Comparison of ENCODE assay signal across 7 mouse cellular contexts in genomic region chr14:26531410-26532313, GRCm38 (mm10). TPM values are rescaled to one million over a fixed set of nuclear protein-coding genes. Genes with fewer than 3 reads are reported as not detected.
A peak's percentile ranks its signal among the peaks of the same experiment; 100 is the strongest.
DNase-seq lines count a peak whose midpoint lies in the region; ATAC-seq and TF ChIP-seq lines count a peak whose summit lies in the region.

No protein-coding gene starts in this region.

- WGBS in limb, embryonic 12.5 days = 79% methylated on average over 10 of the region's 10 CpGs
- 85% methylated on average over 10 of the region's 10 CpGs for WGBS in limb, embryonic 10.5 days
- whole genome bisulfite sequencing in heart, postnatal 0 days = 72% methylated on average over 10 of the region's 10 CpGs

- 0 out of 2 replicates have a peak, but pooled peaks cover 9% of the 10 kb centered on the region for H3K36me3 ChIP-seq in limb, embryonic 12.5 days
- peaks cover 28% of the 10 kb centered on the region for H3K36me3 ChIP-seq in limb, embryonic 10.5 days
- 0 out of 2 replicates have a peak, but pooled peaks cover 3% of the 10 kb centered on the region for H3K36me3 ChIP-seq in heart, postnatal 0 days (replicated peaks; ENCODE audit: control insufficient read depth, insufficient read depth, low read length)
- no peaks in the 10 kb centered on the region for H3K36me3 ChIP-seq in myocyte (ENCODE audit: control insufficient read depth, insufficient read depth)

- H3K9me3 ChIP-seq in limb, embryonic 12.5 days = no peaks in the 10 kb centered on the region
- no peaks in the 10 kb centered on the region for H3K9me3 ChIP-seq in limb, embryonic 10.5 days (replicated peaks)
- H3K9me3 ChIP-seq in heart, postnatal 0 days (replicated peaks; ENCODE audit: control insufficient read depth, low read length) = no peaks in the 10 kb centered on the region

- H3K79me2 ChIP-seq in myocyte (ENCODE audit: control insufficient read depth, insufficient read depth) = peaks cover 71% of the 10 kb centered on the region

- no peak for DNase-seq in limb, embryonic 10.5 days (ENCODE audit: low spot score)
- DNase-seq in heart, postnatal 0 days (ENCODE audit: low spot score) = no peak
- no peak for DNase-seq in adrenal gland, postnatal 4 days (ENCODE audit: low spot score in 2 of 2)

- no peak for TF ChIP-seq POLR2A in myocyte (IDR thresholded peaks at IDR 0.05; ENCODE audit: insufficient read length, low read depth)

- peak overlapping the region; percentile 27 for H3K4me2 ChIP-seq in limb, embryonic 12.5 days
- H3K4me2 ChIP-seq in heart, postnatal 0 days (ENCODE audit: low read depth, low read length) = peak overlapping the region; percentile 22; the same call in 1 of the 2 replicates
- peak overlapping the region; percentile 96 for H3K4me2 ChIP-seq in myocyte (ENCODE audit: low read depth)

- no peak for TF ChIP-seq CTCF in heart, postnatal 0 days (IDR thresholded peaks at IDR 0.05; ENCODE audit: low read depth)

- no peak for ATAC-seq in limb, embryonic 12.5 days (ENCODE audit: insufficient number of reproducible peaks, insufficient read depth, low FRiP score, low TSS enrichment, low read depth)
- no peak for ATAC-seq in heart, postnatal 0 days (ENCODE audit: insufficient read depth, low read depth)
- no peak for ATAC-seq in monocyte, adult 5-6 weeks (replicated peaks; ENCODE audit: insufficient number of reproducible peaks, low FRiP score, low TSS enrichment, poor library complexity, severe bottlenecking)

- H3ac ChIP-seq in myocyte (ENCODE audit: control insufficient read depth, insufficient read length) = no peak overlapping the region

- H3K4me3 ChIP-seq in limb, embryonic 12.5 days (replicated peaks) = no peak overlapping the region
- no peak overlapping the region for H3K4me3 ChIP-seq in limb, embryonic 10.5 days
- H3K4me3 ChIP-seq in brown adipose tissue, adult 24 weeks (ENCODE audit: insufficient read depth, low read depth, low read length) = peak overlapping the region; percentile 26; the same call in 1 of the 2 replicates
- no peak overlapping the region for H3K4me3 ChIP-seq in heart, postnatal 0 days (ENCODE audit: low read depth, low read length)
- H3K4me3 ChIP-seq in myocyte = peak overlapping the region; percentile 48

- peaks cover 25% of the 10 kb centered on the region for H3K4me1 ChIP-seq in limb, embryonic 12.5 days (replicated peaks)
- peaks cover 24% of the 10 kb centered on the region for H3K4me1 ChIP-seq in limb, embryonic 10.5 days
- H3K4me1 ChIP-seq in brown adipose tissue, adult 24 weeks (ENCODE audit: control insufficient read depth, insufficient read depth, insufficient read length, low read length) = peaks cover 19% of the 10 kb centered on the region
- H3K4me1 ChIP-seq in heart, postnatal 0 days (ENCODE audit: control insufficient read depth, insufficient read depth) = peaks cover 36% of the 10 kb centered on the region

- H3K27ac ChIP-seq in limb, embryonic 12.5 days = no peak overlapping the region
- H3K27ac ChIP-seq in limb, embryonic 10.5 days = no peak overlapping the region
- H3K27ac ChIP-seq in brown adipose tissue, adult 24 weeks (replicated peaks; ENCODE audit: low read depth, low read length) = peak overlapping the region; percentile 18
- no peak overlapping the region for H3K27ac ChIP-seq in heart, postnatal 0 days (ENCODE audit: low read depth)

- H3K9ac ChIP-seq in limb, embryonic 12.5 days (replicated peaks) = no peak overlapping the region
- no peak overlapping the region for H3K9ac ChIP-seq in heart, postnatal 0 days (replicated peaks; ENCODE audit: low read depth, low read length)

- H3K27me3 ChIP-seq in limb, embryonic 12.5 days = no peaks in the 10 kb centered on the region
- H3K27me3 ChIP-seq in limb, embryonic 10.5 days (ENCODE audit: low read depth, poor library complexity, severe bottlenecking) = no peaks in the 10 kb centered on the region
- no peaks in the 10 kb centered on the region for H3K27me3 ChIP-seq in heart, postnatal 0 days (ENCODE audit: control insufficient read depth, insufficient read depth, low read length)
- no peaks in the 10 kb centered on the region for H3K27me3 ChIP-seq in myocyte (ENCODE audit: control insufficient read depth, insufficient read depth, insufficient read length)

- TF ChIP-seq EP300 in heart, postnatal 0 days (IDR thresholded peaks at IDR 0.05; ENCODE audit: low read depth) = no peak

TF ChIP-seq in myocyte, 11 proteins besides CTCF, POLR2A, EP300 and RAD21:
- no peak for TF ChIP-seq USF1 (IDR thresholded peaks at IDR 0.05; ENCODE audit: low read depth)
- no peak for TF ChIP-seq TCF12 (IDR thresholded peaks at IDR 0.05; ENCODE audit: insufficient read depth, poor library complexity, severe bottlenecking)
- TF ChIP-seq MAX (IDR thresholded peaks at IDR 0.05; ENCODE audit: low read depth) = no peak
- TF ChIP-seq E2F4 (IDR thresholded peaks at IDR 0.05; ENCODE audit: insufficient read depth) = no peak
- TF ChIP-seq REST (IDR thresholded peaks at IDR 0.05; ENCODE audit: insufficient read depth, insufficient read length) = no peak
- no peak for TF ChIP-seq SRF (IDR thresholded peaks at IDR 0.05; ENCODE audit: control insufficient read depth, insufficient read length, low read depth)
- TF ChIP-seq TCF3 (IDR thresholded peaks at IDR 0.05; ENCODE audit: insufficient read length, low read depth) = no peak
- no peak for TF ChIP-seq MYOD1 (IDR thresholded peaks at IDR 0.05; ENCODE audit: control insufficient read depth in 1 of 3, insufficient read length in 2 of 3, low read depth in 2 of 3)
- TF ChIP-seq CEBPB (IDR thresholded peaks at IDR 0.05; ENCODE audit: insufficient read depth, poor library complexity, severe bottlenecking) = no peak
- no peak for TF ChIP-seq POLR2AphosphoS2 (IDR thresholded peaks at IDR 0.05; ENCODE audit: insufficient read length, low read depth)
- no peak for TF ChIP-seq MYOG (IDR thresholded peaks at IDR 0.05; ENCODE audit: control insufficient read depth in 1 of 3, insufficient read depth in 1 of 3, insufficient read length in 2 of 3, low read depth in 2 of 3)
TF ChIP-seq in myocyte: peak in this region for 0.

RNA-seq across cellular contexts. Expression of gene Slmap, which starts 3.1 kb away (rescaled TPM):
- polyA plus RNA-seq in limb, embryonic 12.5 days (2016; fragmentation: Nextera tagmentation; extraction: Ambion mirVana) = 22.9 and 23.5 TPM in 2 replicates
- polyA plus RNA-seq in limb, embryonic 10.5 days (2016; fragmentation: Nextera tagmentation; extraction: Ambion mirVana) = 14.3 and 17.2 TPM in 2 replicates
- 75.7 and 115 TPM in 2 replicates for polyA plus RNA-seq in brown adipose tissue, adult 24 weeks (2012; ENCODE audit: insufficient read depth, insufficient read length, missing spikeins)
- 146 and 248 TPM in 2 replicates for total RNA-seq in heart, postnatal 0 days (2014; rRNA removed; ENCODE audit: low replicate concordance)
- 105 and 140 TPM in 2 replicates for polyA plus RNA-seq in heart, postnatal 0 days (2015; fragmentation: Nextera tagmentation; extraction: Ambion mirVana)
- 15.5 TPM for polyA plus RNA-seq in myocyte (2012; fragmentation: generic; extraction: Trizol)
- 10 to 100 TPM; 74.0 to 79.3 TPM for total RNA-seq in adrenal gland, postnatal 4 days (2021)
- 76.2 to 135 TPM (median 95.9 TPM) in 3 replicates for total RNA-seq in monocyte, adult 5-6 weeks (2017)

RNA-seq across cellular contexts. Expression of gene Dennd6a, which starts 42.0 kb away (rescaled TPM):
- 33.8 and 35.2 TPM in 2 replicates for polyA plus RNA-seq in limb, embryonic 12.5 days (2016; fragmentation: Nextera tagmentation; extraction: Ambion mirVana)
- 32.9 and 33.2 TPM in 2 replicates for polyA plus RNA-seq in limb, embryonic 10.5 days (2016; fragmentation: Nextera tagmentation; extraction: Ambion mirVana)
- 16.7 and 18.5 TPM in 2 replicates for polyA plus RNA-seq in brown adipose tissue, adult 24 weeks (2012; ENCODE audit: insufficient read depth, insufficient read length, missing spikeins)
- 20.3 and 32.4 TPM in 2 replicates for total RNA-seq in heart, postnatal 0 days (2014; rRNA removed; ENCODE audit: low replicate concordance)
- 16.0 and 17.6 TPM in 2 replicates for polyA plus RNA-seq in heart, postnatal 0 days (2015; fragmentation: Nextera tagmentation; extraction: Ambion mirVana)
- polyA plus RNA-seq in myocyte (2012; fragmentation: generic; extraction: Trizol) = 4.5 TPM
- 10 to 100 TPM; 38.9 to 39.1 TPM for total RNA-seq in adrenal gland, postnatal 4 days (2021)
- 28.5 to 43.1 TPM (median 32.7 TPM) in 3 replicates for total RNA-seq in monocyte, adult 5-6 weeks (2017)

Comparison
In these comparisons a context has a peak if more than half of its experiments do, and no peak if none do; other contexts are left out.
1. H3K4me2 ChIP-seq: peak in every context shown above with its lines; median percentile 96 in myocyte; 27 in limb, embryonic 12.5 days; 22 in heart, postnatal 0 days.
2. H3K4me3 ChIP-seq: peak in brown adipose tissue, adult 24 weeks (single experiment) and myocyte (single experiment); none in limb, embryonic 12.5 days (single experiment), limb, embryonic 10.5 days (single experiment) and heart, postnatal 0 days (single experiment).